Mouse (Mus musculus) cerebellum, adult 8-10 months (tissue): ENCODE data around the gene Zfp771.

Experiments used
- DNase-seq: peaks from one replicate; pipeline ENCODE4 v3.0.0; 2022

Gene Zfp771

GRCm38 (mm10) chr7:127255008-127255407, 10.9 kb downstream of the Zfp771 start:
- DNase-seq: no peak

GRCm38 (mm10) chr7:127255965-127256364, 11.9 kb downstream of the Zfp771 start:
- DNase-seq: no peak

- no peak for DNase-seq
Measured at GRCm38 (mm10) chr7:127256518-127256917, 12.4 kb downstream of the Zfp771 start.

- no peak for DNase-seq
Measured at GRCm38 (mm10) chr7:127259186-127259905, 15.3 kb downstream of the Zfp771 start.

DNA sequence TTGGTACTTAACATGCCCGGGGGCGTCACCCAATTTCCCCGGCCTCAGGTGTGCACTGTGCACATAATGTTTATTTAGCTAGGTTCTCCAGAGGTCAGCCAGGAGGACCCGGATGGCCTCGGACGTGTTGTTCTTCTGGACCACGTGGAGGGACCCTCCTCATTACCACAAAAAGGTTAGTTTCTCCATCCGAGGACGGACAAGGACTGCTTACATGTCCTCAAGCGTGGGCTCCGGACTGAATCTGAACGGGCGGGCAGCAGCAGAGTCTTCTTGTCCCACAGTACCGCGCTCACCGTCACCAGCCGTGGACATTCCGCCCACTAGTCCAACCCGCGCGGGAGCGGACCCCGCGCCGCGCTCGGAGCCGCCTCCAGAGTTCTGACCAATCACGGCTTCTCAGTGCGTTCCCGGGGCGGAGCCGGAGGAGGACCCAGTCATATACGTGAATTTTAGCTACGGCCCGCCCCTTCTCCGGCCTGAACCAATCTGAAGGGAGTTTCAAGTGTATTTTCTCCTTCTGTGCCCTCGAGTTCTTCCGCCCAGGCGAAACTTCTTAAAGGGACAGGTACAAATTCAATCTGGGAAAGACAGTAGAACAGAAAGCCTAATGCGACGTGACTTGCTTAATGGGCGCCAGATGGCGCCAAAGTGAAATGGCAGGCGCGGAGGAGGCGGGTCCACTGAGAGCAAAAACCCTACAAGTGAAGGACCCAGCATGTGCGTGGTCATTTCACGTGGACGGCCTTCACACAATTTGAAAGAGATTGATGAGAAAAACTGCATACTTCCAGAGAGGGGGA, 16.4 kb downstream of the Zfp771 start, which contains the start of gene Dctpp1:
Dctpp1 (minus strand) TSS at position 401 of the 803 bp plus-strand sequence.
- DNase-seq: peak; percentile 97

DNA sequence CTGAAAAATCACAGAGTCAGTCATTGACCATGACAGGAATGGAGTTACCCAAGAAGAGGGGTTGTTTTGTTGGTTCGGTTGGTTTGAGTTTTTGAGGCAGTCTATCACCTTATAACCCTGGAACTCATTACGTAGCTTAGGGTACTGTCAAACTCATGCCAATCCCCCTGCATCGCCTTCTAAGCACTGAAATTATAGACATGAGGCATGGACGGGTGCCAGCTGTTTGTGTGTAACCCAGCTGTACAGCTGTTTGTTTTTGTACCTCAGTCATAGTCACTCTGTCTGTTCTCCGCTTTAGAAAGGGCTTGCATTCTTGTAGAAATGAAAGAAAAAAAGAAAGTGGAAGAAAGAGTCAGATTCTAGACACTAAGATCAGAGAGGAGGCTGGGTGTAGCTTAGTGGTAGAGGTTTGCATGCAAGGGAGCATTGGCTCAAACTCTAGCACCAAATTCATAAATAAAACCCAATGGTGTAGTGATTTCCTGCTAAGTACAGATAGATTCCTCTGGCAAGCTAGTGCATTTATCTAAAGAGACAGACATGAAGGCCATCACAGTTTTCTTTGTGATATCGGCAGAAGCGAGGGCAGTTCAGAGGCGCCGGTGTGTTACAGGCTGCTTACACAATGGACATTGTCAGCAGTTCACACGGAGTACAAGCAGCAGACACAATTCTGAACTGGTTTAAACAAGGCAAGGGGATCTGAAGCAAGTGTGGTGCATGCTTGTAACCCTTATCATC, 18.3 kb downstream of the Zfp771 start:
- DNase-seq: no peak

DNA sequence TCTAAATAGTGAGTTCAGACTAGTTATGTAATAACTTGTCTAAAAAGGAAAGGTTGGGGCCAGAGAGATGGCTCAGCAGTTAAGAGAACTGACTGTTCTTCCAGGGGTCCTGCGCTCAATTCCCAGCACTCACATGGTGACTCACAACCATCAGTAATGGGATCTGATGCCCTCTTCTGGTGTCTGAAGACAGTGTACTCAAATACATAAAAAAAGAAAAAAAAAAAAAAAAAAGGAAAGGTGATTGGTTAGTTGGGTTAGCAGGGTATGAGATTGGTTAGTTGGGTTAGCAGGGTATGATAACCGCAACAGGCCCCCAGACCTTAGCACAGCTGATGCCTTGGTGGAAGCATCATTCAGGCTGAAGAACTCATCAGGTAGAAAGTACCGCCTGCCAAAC, 19.5 kb downstream of the Zfp771 start:
- DNase-seq: no peak

DNA sequence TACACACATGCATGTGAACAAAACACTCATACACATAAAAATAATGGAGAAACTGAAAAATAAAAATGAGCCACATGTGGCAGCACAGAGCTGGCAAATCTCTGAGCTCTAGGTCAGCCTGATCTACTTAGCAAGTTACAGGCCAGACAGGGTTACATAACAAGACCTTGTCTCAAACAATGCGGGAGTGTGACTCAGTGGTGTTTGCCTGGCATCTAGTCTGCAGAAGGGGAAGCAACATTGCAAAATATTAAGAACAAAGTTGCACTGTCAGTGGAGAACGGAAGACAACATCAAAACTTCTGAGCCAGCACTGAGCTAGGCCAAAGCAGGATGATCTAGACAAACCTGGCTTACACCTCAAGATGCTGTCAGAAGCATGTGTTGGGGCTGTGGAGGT, 26.2 kb downstream of the Zfp771 start:
- DNase-seq: no peak

- DNase-seq: no peak
Measured at GRCm38 (mm10) chr7:127270666-127271065, 26.6 kb downstream of the Zfp771 start.

- no peak for DNase-seq
Measured at GRCm38 (mm10) chr7:127271093-127271492, 27.0 kb downstream of the Zfp771 start.

DNA sequence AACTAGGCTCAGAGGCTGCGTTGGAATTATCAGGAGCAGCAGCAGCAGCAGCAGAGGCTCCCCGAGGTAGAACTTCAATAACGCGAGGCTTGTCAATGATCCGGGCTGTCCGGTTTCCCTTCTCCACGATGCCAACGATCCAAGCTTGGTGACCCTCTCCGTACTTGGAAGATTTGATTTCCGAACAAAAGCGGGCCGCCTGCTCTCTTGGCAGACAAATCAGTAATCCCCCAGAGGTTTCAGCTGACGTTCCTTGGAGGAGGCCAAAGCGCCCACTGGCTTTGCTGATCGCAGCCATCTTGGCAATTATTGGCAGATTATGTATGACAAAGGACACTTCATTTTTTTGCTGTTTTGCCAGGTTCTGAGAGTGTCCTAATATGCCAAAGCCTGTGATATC, 28.5 kb downstream of the Zfp771 start:
- DNase-seq: no peak

DNA sequence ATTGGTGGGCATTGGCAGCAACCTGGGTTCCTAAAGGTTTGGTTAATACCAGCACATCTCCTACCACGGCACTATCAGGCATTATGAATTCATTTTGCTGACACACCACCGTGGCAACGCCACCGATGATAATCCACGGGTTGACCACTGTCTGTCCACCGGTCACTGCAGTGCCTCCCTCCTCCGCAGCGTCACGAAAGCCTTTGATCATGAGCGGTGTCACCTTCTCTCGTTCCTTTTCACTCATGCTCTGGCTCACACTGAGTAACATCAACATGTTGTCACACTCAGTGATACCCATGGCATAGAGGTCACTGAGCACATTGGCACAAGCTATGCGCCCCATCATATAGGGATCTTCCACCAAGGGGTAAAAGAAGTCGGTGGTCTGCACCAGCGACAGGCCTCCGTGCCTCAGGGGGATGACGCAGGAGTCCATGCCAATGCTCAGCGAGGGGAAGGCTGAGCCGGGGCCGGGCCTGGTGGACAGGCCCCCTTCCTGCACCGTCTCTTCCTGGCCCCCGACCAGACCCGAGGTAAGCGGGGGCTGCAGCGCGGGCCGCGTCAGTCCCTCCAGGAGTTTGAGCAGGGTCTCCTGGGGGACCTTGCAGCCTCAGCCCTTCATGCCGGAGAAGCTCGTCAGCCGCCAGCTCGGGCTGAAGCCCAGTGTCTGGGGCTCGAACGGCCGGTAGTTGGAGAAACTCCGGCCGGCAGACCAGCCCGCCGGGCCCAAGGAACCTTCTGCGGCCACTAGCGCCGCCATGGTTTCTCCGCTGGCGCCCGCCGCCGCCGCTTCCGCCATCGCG, 29.2 kb downstream of the Zfp771 start:
- peak; percentile 42 for DNase-seq

DNA sequence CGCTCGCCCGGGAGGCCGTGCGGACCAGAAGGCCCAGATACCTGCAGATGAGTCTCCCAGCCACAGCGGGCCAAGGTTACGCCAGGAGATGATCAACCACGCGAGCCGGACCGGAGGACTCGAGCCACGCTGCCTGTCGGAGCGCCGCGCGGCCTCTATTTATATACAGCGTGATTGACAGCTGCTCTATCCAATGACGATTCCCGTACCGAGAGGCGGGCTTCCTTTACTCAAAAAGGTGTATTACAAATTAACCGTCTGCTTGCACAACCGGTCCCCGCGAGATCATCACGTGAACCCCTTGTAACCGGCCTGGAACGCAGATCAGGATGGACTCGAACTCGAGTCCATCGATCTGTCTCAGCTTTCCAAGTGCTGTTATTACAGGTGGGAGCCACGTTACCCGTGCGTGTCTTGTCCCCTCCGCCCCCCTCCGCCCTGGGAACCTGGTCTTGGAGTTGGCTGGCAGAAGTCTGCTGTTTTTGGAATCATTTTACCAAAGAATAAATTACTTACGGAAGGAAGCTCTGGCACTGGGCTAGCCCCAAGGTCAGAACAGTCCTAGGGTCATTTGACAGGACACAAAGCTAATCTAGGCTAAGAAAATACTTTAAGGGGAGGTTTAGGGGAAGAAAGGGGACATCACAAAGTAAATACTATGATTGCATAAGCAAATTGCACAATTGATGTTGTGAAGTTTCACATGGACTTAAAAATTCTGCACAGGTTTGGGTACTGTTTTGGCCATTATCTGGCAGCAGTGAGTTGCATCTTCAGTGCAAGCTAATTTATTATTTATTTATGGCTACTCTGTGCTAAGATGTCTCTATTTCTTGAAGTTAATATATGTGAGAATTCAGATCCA, 30.1 kb downstream of the Zfp771 start, which contains the start of gene Sephs2:
Sephs2 (minus strand) TSS at position 131 of the 865 bp plus-strand sequence.
- peak; percentile 98 for DNase-seq

DNA sequence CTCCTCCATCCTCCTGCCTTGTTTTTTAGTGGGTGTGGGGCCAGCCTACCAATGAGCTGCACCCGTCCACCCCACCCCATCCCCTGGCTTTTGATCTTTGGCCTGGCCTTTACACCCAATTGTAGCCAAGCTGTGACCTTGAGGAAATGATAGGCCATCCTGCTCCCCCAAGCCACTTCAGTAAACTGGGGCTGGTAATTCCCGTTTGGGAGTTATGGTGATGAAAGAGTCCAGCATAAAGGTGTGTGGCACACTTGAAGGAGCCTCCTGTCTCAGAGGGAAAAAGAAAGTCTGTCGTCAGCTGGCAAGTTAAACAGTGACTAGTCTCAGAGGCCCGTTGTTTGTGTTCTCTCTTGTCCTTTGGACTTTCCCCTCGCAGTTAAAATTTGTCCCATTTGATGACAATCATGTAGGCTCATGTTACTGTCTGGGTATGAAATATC, 32.5 kb downstream of the Zfp771 start:
- DNase-seq: no peak

GRCm38 (mm10) chr7:127278311-127278710, 34.2 kb downstream of the Zfp771 start:
- no peak for DNase-seq

DNA sequence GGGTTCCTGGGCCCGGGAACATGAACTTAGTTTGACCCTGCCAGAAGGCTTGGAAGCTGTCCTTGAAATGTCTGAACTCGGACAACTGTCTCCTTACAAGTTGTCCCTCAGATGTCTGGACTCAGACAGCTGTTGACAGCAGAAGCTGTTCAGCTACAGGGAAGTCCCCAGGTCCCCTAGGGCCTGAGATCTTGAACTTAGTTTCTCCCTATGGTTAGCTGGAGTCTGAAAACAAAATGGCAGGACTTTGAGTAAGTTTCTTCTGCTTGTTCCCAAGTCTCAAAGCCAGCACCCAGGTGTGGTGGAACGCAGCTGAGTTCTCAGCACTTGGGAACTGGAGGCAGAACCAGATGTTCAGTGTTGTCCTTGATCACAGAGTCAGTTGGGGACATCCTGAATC, 36.0 kb downstream of the Zfp771 start:
- no peak for DNase-seq

GRCm38 (mm10) chr7:127281114-127281513, 37.0 kb downstream of the Zfp771 start:
- no peak for DNase-seq

GRCm38 (mm10) chr7:127282190-127282589, 38.1 kb downstream of the Zfp771 start:
- no peak for DNase-seq

DNA sequence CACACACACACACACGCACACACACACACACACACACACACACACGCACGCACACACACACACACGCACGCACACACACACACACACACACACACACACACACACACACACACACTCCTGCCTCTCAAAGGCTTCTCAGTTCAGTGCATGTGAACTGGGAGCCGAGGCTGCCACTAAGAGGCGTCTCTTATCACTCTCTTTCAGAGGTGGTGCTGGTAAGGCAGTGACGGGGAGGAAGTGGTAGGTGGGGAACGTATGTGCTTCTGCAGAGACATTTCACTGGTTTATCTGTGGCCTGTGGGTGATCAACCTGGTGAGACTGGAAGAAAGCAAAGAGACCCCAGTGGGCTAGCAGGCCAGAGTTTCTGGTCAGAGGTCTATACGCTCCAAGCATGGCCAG, 41.1 kb downstream of the Zfp771 start:
- no peak for DNase-seq

- DNase-seq: no peak
Measured at GRCm38 (mm10) chr7:127287940-127288339, 43.9 kb downstream of the Zfp771 start.

DNA sequence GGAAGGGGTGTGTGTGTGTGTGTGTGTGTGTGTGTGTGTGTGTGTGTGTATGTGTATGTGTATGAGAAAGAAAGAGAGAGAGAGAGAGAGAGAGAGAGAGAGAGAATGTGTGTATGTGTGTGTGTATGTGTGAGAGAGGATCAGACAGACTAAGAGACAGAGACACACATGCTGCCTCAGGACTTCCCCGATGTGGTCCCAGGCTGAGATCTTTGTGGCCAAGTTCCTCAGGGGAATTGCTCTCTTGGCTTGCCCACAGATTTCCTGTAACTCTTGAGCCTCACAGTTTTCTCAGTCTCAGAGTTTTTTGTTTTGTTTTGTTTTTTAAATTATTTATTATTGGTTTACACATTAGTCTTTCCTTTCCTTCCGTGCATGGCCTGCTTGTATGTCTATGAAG, 45.2 kb downstream of the Zfp771 start:
- no peak for DNase-seq
